Mouse (Mus musculus): Measurements from ENCODE around the gene Zdhhc11. TPM values are rescaled to one million over a fixed set of nuclear protein-coding genes. Genes with fewer than 3 reads are reported as not detected.
A peak's percentile ranks its signal among the peaks of the same experiment; 100 is the strongest.

The Zdhhc11 gene
- polyA plus RNA-seq, 1 experiment from 2014 or later, result not detected

GRCm38 (mm10) chr13:74031133-74031532, 67.5 kb downstream of the Zdhhc11 start:
- Histone ChIP-seq H3K4me2 (no peak overlapping the region), H3K9ac (no peak overlapping the region), H3K9me3 (replicated peaks) (no peaks in the 10 kb centered on the region), H3K4me1 (no peaks in the 10 kb centered on the region), H3K27me3 (no peaks in the 10 kb centered on the region), H3K36me3 (ENCODE audit: poor library complexity, severe bottlenecking) (peaks cover 28% of the 10 kb centered on the region), H3K4me3 (no peak overlapping the region), H3K27ac (no peak overlapping the region)
- WGBS, result 82% methylated on average over 8 of the region's 8 CpGs
- no peak for ATAC-seq

GRCm38 (mm10) chr13:74034756-74035155, 71.1 kb downstream of the Zdhhc11 start:
- no peaks in the 10 kb centered on the region for H3K4me1 ChIP-seq
- ATAC-seq, result peak; percentile 70
- 73% methylated on average over 2 of the region's 2 CpGs for WGBS
- peaks cover 45% of the 10 kb centered on the region for H3K36me3 ChIP-seq (ENCODE audit: poor library complexity, severe bottlenecking)
- H3K27ac ChIP-seq, result no peak overlapping the region
- H3K9ac ChIP-seq, result no peak overlapping the region
- H3K27me3 ChIP-seq, result no peaks in the 10 kb centered on the region
- H3K4me3 ChIP-seq, result no peak overlapping the region
- no peaks in the 10 kb centered on the region for H3K9me3 ChIP-seq (replicated peaks)
- H3K4me2 ChIP-seq, result no peak overlapping the region

- ATAC-seq, result no peak
- Histone ChIP-seq H3K4me3 (no peak overlapping the region), H3K27me3 (no peaks in the 10 kb centered on the region), H3K9me3 (replicated peaks) (no peaks in the 10 kb centered on the region), H3K9ac (no peak overlapping the region), H3K36me3 (ENCODE audit: poor library complexity, severe bottlenecking) (peaks cover 52% of the 10 kb centered on the region), H3K4me2 (no peak overlapping the region), H3K27ac (no peak overlapping the region), H3K4me1 (no peaks in the 10 kb centered on the region)
- 91% methylated on average over 2 of the region's 2 CpGs for WGBS
Observed at GRCm38 (mm10) chr13:74035776-74036175, 72.1 kb downstream of the Zdhhc11 start.

GRCm38 (mm10) chr13:74039926-74040325, 76.3 kb downstream of the Zdhhc11 start:
- H3K4me2 ChIP-seq, result no peak overlapping the region
- H3K4me1 ChIP-seq, result no peaks in the 10 kb centered on the region
- peaks cover 66% of the 10 kb centered on the region for H3K36me3 ChIP-seq (ENCODE audit: poor library complexity, severe bottlenecking)
- no peaks in the 10 kb centered on the region for H3K9me3 ChIP-seq (replicated peaks)
- no peak overlapping the region for H3K4me3 ChIP-seq
- H3K9ac ChIP-seq, result no peak overlapping the region
- ATAC-seq, result no peak
- no peak overlapping the region for H3K27ac ChIP-seq
- no peaks in the 10 kb centered on the region for H3K27me3 ChIP-seq
- WGBS, result 87% methylated on average over 3 of the region's 3 CpGs

Small RNAs within 50 kb of the gene (microRNA-seq; reads per million reads assigned to microRNA genes)
- gene Gm25197, result not detected

Other genes starting within 250 kb of the Zdhhc11 start
- gene Slc12a7, start 230.8 kb upstream of the Zdhhc11 start, polyA plus RNA-seq (2015; fragmentation: Nextera tagmentation; extraction: Ambion mirVana), result 20.1 and 26.4 TPM in 2 replicates
- gene Nkd2, start 116.2 kb upstream of the Zdhhc11 start, polyA plus RNA-seq (2015; fragmentation: Nextera tagmentation; extraction: Ambion mirVana), result 3.4 and 4.8 TPM in 2 replicates
- gene Trip13, start 26.1 kb upstream of the Zdhhc11 start, polyA plus RNA-seq (2015; fragmentation: Nextera tagmentation; extraction: Ambion mirVana), result 30.8 and 33.8 TPM in 2 replicates
- gene Brd9, start 26.0 kb upstream of the Zdhhc11 start, polyA plus RNA-seq (2015; fragmentation: Nextera tagmentation; extraction: Ambion mirVana), result 87.9 and 89.7 TPM in 2 replicates
- gene Tppp, start 45.6 kb downstream of the Zdhhc11 start, polyA plus RNA-seq (2015; fragmentation: Nextera tagmentation; extraction: Ambion mirVana), result 3.7 and 5.1 TPM in 2 replicates
- gene Cep72, start 98.4 kb downstream of the Zdhhc11 start, polyA plus RNA-seq (2015; fragmentation: Nextera tagmentation; extraction: Ambion mirVana), result 15.0 and 17.6 TPM in 2 replicates
- 0.04 TPM in 1 of 2 replicates, not detected in the other for gene Slc9a3, start 157.6 kb downstream of the Zdhhc11 start, polyA plus RNA-seq (2015; fragmentation: Nextera tagmentation; extraction: Ambion mirVana)
- 103 and 110 TPM in 2 replicates for gene Exoc3, start 244.9 kb downstream of the Zdhhc11 start, polyA plus RNA-seq (2015; fragmentation: Nextera tagmentation; extraction: Ambion mirVana)